Mouse (Mus musculus) embryonic facial prominence, embryonic 13.5 days (tissue): ENCODE measurements around the gene Mip. TPM values are rescaled to one million over a fixed set of nuclear protein-coding genes. Genes with fewer than 3 reads are reported as not detected.

Experiments used
- ATAC-seq: fragments of 200-750 bp; cut with Nextera tagmentation; 2 replicates; pipeline ENCODE4 v1.8.0; 2017; ENCODE audit warnings: low read depth; ENCODE audit not compliant: insufficient number of reproducible peaks, insufficient read depth, low FRiP score, low TSS enrichment
- H3K27ac ChIP-seq: fragments of 300-500 bp; sonication (generic); 2 replicates; pipeline ENCODE4 v1.5.1; 2015; ENCODE audit warnings: moderate library complexity, mild to moderate bottlenecking, inconsistent platforms
- H3K27me3 ChIP-seq: fragments of 300-500 bp; sonication (generic); 2 replicates; pipeline ENCODE4 v1.6.1; 2015; ENCODE audit warnings: mild to moderate bottlenecking, inconsistent platforms
- H3K36me3 ChIP-seq: fragments of 300-500 bp; sonication (generic); 2 replicates; pipeline ENCODE4 v1.6.1; 2015; ENCODE audit warnings: mild to moderate bottlenecking, inconsistent platforms
- H3K4me1 ChIP-seq: fragments of 300-500 bp; sonication (generic); 2 replicates; pipeline ENCODE4 v1.6.1; 2015; ENCODE audit warnings: inconsistent platforms
- H3K4me2 ChIP-seq: fragments of 300-500 bp; sonication (generic); 2 replicates; pipeline ENCODE4 v1.6.1; 2015; ENCODE audit warnings: moderate library complexity, mild to moderate bottlenecking, inconsistent platforms
- H3K4me3 ChIP-seq: fragments of 300-500 bp; sonication (generic); 2 replicates; pipeline ENCODE4 v1.5.1; 2015; ENCODE audit warnings: mild to moderate bottlenecking, inconsistent platforms
- H3K9ac ChIP-seq: fragments of 300-500 bp; sonication (generic); 2 replicates; pipeline ENCODE4 v1.6.1; 2015; ENCODE audit warnings: mild to moderate bottlenecking, inconsistent platforms
- H3K9me3 ChIP-seq: fragments of 300-500 bp; sonication (generic); 2 replicates; pipeline ENCODE4 v1.6.1; 2016; ENCODE audit warnings: inconsistent platforms
- WGBS: fragments of 180-500 bp; shearing (Covaris S2); methylation state at CpG from one replicate; pipeline ENCODE4 v1.1.7; 2015; ENCODE audit warnings: mixed read lengths; 5-methylcytosine and 5-hydroxymethylcytosine counted together
- polyA plus RNA-seq: library from polyadenylated mRNA; unstranded; fragments of >200 nt; fragmentation: Nextera tagmentation; extraction: Ambion mirVana; gene quantifications from 2 replicates; pipeline ENCODE4 v1.2.1, GENCODE M21; 2015

Gene Mip
- polyA plus RNA-seq, 1 experiment from 2014 or later: 0.14 TPM

DNA sequence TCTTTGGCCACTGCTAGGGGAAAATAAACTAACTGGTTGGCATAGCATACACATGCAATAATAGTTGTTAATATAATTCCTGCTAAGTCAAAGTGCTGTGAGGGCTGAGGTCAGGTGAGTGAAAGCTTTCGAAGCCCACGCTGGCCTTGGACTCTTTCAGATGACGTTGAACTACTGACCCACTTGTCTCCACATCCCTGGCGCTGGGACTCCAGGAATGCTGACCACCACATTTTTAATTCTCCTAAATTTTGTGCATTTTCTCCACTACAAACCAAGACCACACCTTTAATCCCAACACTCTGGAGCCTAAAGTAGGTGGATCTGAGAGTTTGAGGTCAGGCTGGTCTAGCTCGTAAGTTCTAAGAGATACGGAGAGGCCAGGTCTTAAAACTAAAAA lies 32.5 kb upstream of the Mip start:
- Histone ChIP-seq H3K36me3 (no peaks in the 10 kb centered on the region), H3K4me3 (no peak overlapping the region), H3K27ac (no peak overlapping the region), H3K4me1 (peaks cover 9% of the 10 kb centered on the region), H3K4me2 (no peak overlapping the region), H3K27me3 (peaks cover 25% of the 10 kb centered on the region), H3K9ac (no peak overlapping the region), H3K9me3 (no peaks in the 10 kb centered on the region)
- ATAC-seq: no peak
- WGBS: 88% methylated on average over 6 of the region's 6 CpGs

DNA sequence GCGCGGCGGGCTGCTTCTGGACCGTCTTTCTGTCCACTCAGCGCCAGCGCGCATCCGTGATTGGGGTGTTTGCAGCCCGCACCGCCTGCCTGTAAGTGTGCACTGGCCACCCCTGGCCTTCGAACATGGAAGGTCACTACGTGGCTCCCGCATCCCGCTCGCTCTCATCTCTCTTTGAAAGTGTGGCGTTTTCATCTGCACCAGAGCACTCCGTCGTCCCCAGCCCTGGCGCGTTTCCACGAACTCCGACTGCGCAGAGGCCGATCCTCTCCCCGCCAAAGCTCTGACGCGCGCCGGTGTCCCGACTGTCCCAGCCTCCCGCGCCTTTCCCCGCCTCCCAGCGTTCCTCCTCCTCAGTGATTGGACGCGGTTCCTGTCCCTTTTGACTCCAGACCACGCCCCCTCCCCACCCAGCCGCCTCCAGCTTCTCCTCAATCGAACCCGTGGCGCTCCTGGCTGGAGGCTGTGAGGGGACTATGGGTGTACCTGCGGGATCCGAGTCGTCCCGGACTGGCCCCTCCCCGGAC lies 31.6 kb upstream of the Mip start, which contains the start of gene Gls2:
TSS of gene Gls2 (plus strand) at position 434 of the 527 bp plus-strand sequence.
- peak within 1 kb of the TSS; percentile 39; the same call in 1 of the 2 replicates for H3K27ac ChIP-seq
- under 1% methylated on average over 46 of the region's 46 CpGs for WGBS

DNA sequence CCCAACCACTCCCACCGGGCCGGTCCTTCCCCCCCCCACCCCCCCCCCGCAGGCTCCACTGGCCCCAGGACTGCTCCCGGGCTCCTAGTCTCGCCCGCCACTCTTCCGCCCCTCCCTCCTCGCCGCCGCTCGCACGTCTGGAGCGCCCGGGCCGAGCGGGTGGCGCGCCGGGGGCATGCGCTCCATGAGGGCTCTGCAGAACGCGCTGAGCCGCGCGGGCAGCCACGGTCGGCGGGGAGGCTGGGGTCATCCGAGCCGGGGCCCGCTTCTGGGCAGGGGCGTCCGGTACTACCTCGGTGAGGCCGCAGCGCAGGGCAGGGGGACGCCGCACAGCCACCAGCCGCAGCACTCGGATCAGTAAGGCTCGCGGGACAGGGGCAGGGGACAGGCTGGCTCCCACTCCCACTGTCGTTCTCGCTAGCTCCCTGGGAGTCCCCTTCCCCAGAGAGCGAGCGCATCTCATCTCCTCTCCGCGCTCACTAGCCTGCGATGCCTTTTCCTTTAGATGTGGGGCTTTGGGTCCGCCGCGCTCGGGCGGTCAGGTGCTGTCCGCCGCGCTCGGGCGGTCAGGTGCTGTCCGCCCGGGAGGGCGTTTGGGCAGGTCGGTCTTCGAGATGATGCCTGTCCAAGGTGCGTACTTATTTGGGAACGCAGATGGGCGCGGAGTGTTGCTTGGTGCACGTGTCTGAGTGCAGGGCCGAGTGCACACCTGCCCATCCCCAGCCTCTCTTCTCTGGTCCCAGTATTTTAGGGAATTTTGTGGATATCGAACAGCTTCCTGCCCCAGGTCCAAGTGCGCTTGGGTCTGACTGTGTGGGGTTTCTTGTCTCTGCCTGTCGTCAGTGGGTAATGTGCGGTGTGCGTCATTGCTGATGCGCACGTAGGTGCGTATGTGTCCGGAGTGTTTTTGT lies 30.8 kb upstream of the Mip start:
- 1% methylated on average over 60 of the region's 79 CpGs for WGBS
- H3K9ac ChIP-seq: peak overlapping the region; percentile 75
- H3K9me3 ChIP-seq: no peaks in the 10 kb centered on the region

More for the DNA sequence above, 31.6 kb upstream of the Mip start, which contains the start of gene Gls2:
- H3K4me2 ChIP-seq: peak within 1 kb of the TSS; percentile 99
- no peaks in the 10 kb centered on the region for H3K36me3 ChIP-seq
- peaks cover 25% of the 10 kb centered on the region for H3K27me3 ChIP-seq
- ATAC-seq: peak; percentile 96
- H3K4me3 ChIP-seq: peak within 1 kb of the TSS; percentile 70
- no peaks in the 10 kb centered on the region for H3K9me3 ChIP-seq
- H3K4me1 ChIP-seq: peaks cover 7% of the 10 kb centered on the region
- H3K9ac ChIP-seq: peak within 1 kb of the TSS; percentile 75

DNA sequence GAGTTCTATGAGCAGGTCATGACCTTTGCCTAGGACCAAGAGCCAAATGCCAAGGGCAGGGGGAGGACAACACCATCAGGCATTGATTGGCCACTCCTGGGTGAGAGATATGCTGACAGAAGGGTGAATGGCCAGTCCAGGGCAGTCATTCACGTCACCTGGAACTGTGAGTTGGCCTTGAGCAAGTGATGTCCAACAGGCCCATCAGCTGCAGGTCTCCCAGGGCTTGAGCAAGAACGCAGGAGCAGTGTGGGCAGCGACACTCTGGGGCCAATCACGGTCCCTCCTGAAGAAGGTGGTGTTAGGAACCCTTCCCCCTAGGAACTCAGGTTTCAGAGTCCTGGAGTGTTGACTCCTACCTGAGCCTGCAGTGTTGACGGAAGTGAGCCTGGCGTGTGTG lies 23.8 kb upstream of the Mip start:
- peaks cover 4% of the 10 kb centered on the region; the same call in 1 of the 2 replicates for H3K36me3 ChIP-seq
- WGBS: 70% methylated on average over 6 of the region's 6 CpGs
- H3K9ac ChIP-seq: no peak overlapping the region
- H3K9me3 ChIP-seq: no peaks in the 10 kb centered on the region
- no peak overlapping the region for H3K4me3 ChIP-seq
- no peak overlapping the region for H3K27ac ChIP-seq
- no peak for ATAC-seq
- peaks cover 3% of the 10 kb centered on the region; the same call in 1 of the 2 replicates for H3K27me3 ChIP-seq
- peaks cover 12% of the 10 kb centered on the region for H3K4me1 ChIP-seq
- no peak overlapping the region for H3K4me2 ChIP-seq

More for the DNA sequence above, 30.8 kb upstream of the Mip start:
- Histone ChIP-seq H3K36me3 (no peaks in the 10 kb centered on the region), H3K4me2 (peak overlapping the region; percentile 99), H3K27me3 (peaks cover 25% of the 10 kb centered on the region), H3K4me3 (peak overlapping the region; percentile 70), H3K4me1 (peaks cover 7% of the 10 kb centered on the region), H3K27ac (no peak overlapping the region; the same call in 1 of the 2 replicates)
- ATAC-seq: peak; percentile 86; the same call in 1 of the 2 replicates

DNA sequence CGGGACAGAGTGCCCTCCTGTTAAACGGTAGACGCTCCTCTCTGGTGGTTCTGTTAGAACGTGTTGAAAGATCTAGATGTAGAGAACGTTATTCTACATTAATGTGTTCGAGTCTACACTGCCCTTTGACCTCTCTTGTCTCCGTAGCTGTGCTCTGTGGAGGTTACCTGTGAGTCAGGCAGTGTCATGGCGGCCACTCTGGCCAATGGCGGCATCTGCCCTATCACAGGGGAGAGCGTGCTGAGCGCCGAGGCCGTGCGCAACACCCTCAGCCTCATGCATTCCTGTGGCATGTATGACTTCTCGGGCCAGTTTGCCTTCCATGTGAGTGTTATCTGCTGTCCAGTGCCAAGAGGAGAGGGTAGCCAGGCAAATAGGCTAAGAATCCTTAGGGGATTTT lies 20.7 kb upstream of the Mip start:
- no peak overlapping the region for H3K4me2 ChIP-seq
- no peaks in the 10 kb centered on the region for H3K27me3 ChIP-seq
- no peaks in the 10 kb centered on the region for H3K9me3 ChIP-seq
- H3K4me3 ChIP-seq: no peak overlapping the region
- no peak overlapping the region for H3K27ac ChIP-seq
- ATAC-seq: 0 out of 2 replicates have a peak, but pooled peaks have one; percentile 22
- H3K36me3 ChIP-seq: peaks cover 19% of the 10 kb centered on the region
- H3K4me1 ChIP-seq: peaks cover 12% of the 10 kb centered on the region
- 85% methylated on average over 15 of the region's 15 CpGs for WGBS
- no peak overlapping the region for H3K9ac ChIP-seq

DNA sequence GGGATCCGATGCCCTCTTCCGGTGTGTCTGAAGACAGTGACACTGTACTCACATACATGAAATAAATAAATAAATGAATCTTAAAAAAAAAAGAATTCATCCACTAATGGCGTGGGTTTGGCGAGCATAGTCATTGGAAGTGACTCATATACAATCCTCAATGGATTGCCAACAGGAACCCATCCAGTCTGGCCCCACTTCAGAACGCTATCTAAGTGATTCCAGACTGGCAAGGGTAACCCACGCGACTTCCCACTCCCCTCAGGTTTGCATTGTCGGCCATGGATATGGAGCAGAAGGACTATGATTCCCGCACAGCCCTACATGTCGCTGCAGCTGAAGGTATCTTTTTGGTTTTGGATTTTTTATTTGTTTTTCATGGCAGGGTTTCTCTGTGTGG lies 17.3 kb upstream of the Mip start:
- WGBS: 91% methylated on average over 10 of the region's 10 CpGs
- Histone ChIP-seq H3K9ac (no peak overlapping the region), H3K36me3 (peaks cover 19% of the 10 kb centered on the region), H3K9me3 (no peaks in the 10 kb centered on the region), H3K27me3 (no peaks in the 10 kb centered on the region), H3K4me2 (no peak overlapping the region), H3K4me3 (no peak overlapping the region), H3K4me1 (peaks cover 25% of the 10 kb centered on the region), H3K27ac (no peak overlapping the region)
- no peak for ATAC-seq

DNA sequence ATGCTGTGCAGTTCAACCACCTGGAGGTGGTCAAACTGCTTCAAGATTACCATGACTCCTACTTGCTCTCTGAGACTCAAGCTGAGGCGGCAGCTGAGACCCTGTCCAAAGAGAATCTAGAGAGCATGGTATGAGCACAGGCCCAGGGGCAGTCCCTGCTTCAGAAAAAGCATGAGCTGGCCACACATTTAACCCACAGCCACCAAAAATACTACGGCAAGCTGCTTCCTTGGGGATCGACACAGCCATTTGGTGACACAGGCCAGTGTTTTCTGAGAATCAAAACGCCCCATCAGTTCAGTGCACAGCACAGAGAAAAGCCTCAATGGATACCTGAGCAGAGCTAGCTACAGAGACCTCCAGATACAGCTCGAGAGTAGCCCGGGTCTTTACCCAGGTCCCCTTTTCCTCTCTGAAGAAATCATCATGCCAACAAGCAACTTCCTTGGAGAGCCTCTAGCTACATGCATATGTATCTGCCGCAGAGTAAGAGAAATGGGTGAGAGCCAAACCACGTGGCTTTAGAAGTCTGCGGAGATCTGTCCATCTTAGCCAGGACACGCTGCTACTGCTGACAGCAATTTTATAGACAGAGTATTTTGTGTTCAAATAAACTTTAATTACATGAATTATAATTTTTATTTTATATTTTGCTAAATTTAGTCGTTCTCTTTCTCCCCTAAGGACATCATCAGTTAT lies 16.2 kb upstream of the Mip start:
- peaks cover 16% of the 10 kb centered on the region for H3K4me1 ChIP-seq
- no peak overlapping the region for H3K27ac ChIP-seq
- no peak overlapping the region for H3K4me2 ChIP-seq
- no peak for ATAC-seq
- H3K4me3 ChIP-seq: no peak overlapping the region
- H3K9me3 ChIP-seq: no peaks in the 10 kb centered on the region
- H3K36me3 ChIP-seq: peaks cover 19% of the 10 kb centered on the region
- no peak overlapping the region for H3K9ac ChIP-seq
- H3K27me3 ChIP-seq: peaks cover 4% of the 10 kb centered on the region; the same call in 1 of the 2 replicates
- 91% methylated on average over 11 of the region's 11 CpGs for WGBS

DNA sequence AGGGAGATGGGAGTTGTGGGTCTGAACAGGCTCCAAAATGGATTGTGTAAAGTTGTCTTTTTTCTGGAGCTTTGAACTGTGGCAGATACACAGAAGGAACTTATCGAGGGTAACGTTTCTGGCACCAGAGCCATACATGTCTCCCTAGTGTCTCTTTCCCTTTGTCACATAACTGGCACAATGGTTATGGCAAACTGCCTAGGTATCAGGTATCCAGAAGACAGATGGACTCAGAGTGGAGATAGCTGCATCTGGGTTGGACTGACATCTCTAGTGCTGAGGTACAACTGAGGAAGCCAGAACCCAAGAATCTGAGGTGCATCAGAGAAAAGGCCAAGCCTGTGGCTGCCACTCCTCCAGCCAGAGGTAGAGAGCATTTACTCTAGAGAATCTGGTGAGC lies 15.5 kb upstream of the Mip start:
- 0 out of 2 replicates have a peak overlapping the region, but pooled peaks have one; percentile 91 for H3K4me2 ChIP-seq
- 93% methylated on average over 2 of the region's 2 CpGs for WGBS
- peaks cover 19% of the 10 kb centered on the region for H3K36me3 ChIP-seq
- H3K4me1 ChIP-seq: peaks cover 13% of the 10 kb centered on the region
- no peak for ATAC-seq
- H3K4me3 ChIP-seq: no peak overlapping the region
- peaks cover 6% of the 10 kb centered on the region; the same call in 1 of the 2 replicates for H3K27me3 ChIP-seq
- H3K9ac ChIP-seq: no peak overlapping the region; the same call in 1 of the 2 replicates
- no peaks in the 10 kb centered on the region for H3K9me3 ChIP-seq
- no peak overlapping the region for H3K27ac ChIP-seq

GRCm38 (mm10) chr10:128210954-128211353 lies 14.7 kb upstream of the Mip start:
- H3K27ac ChIP-seq: no peak overlapping the region
- peak overlapping the region; percentile 78 for H3K9ac ChIP-seq
- peaks cover 19% of the 10 kb centered on the region for H3K36me3 ChIP-seq
- H3K27me3 ChIP-seq: peaks cover 6% of the 10 kb centered on the region; the same call in 1 of the 2 replicates
- WGBS: 29% methylated on average over 14 of the region's 14 CpGs
- H3K4me1 ChIP-seq: peaks cover 13% of the 10 kb centered on the region
- peak overlapping the region; percentile 68 for H3K4me3 ChIP-seq
- H3K4me2 ChIP-seq: peak overlapping the region; percentile 91
- H3K9me3 ChIP-seq: no peaks in the 10 kb centered on the region
- ATAC-seq: no peak

DNA sequence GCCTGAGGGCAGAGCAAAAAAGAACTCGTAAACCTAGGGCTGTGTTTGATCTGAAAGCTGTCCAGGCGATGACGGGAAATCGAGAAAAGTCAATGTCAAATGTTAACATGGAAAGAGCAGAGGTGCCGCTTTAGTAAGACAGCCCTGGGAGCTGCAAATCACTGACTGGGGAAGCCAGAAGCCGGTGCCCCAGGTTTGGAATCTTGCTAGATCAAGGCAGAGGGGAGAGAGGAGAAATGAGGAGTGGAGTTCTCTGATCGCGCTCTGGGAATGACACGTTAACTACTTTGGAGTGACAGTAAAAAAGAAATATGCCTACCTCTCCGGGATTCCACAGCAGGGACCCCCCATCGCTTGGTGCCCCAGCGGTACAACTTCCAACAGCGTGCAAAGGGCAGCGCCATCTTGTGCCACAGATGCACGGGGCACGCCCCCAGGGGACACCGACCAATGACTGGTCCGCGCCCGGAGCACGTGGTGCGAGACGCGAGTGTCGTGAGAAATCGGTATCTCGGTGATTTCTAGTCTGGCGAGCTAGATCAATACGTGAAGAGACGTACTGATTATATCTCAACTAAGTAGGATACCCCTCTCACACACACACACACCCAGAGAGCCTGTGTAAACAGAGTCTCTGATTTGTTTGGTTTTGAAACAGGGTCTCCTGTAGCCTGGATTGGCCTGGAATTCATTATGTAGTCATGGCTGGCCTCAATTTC lies 14.1 kb upstream of the Mip start, which contains the start of gene Spryd4:
TSS of gene Spryd4 (minus strand) at position 418 of the 719 bp plus-strand sequence.
- Histone ChIP-seq H3K36me3 (peaks cover 18% of the 10 kb centered on the region), H3K27ac (no peak within 1 kb of the TSS; the same call in 1 of the 2 replicates), H3K4me2 (peak within 1 kb of the TSS; percentile 91), H3K27me3 (peaks cover 6% of the 10 kb centered on the region; the same call in 1 of the 2 replicates), H3K9me3 (no peaks in the 10 kb centered on the region), H3K9ac (peak within 1 kb of the TSS; percentile 78), H3K4me3 (peak within 1 kb of the TSS; percentile 68), H3K4me1 (peaks cover 13% of the 10 kb centered on the region)
- WGBS: 0% methylated on average over 30 of the region's 30 CpGs
- peak; percentile 91 for ATAC-seq
